Comparison of ENCODE assay signal across 13 mouse cellular contexts in genomic region chr5:88858226-88858625, GRCm38 (mm10).
"Had no signal": no experiment of that assay in that cellular context is flagged by ENCODE, and none has a peak within 500 bp of the region (broad histone marks: within the 10 kb centered on the region; RNA-seq: fewer than 3 reads in every experiment).

No protein-coding gene starts in this region.

- H3K4me1 ChIP-seq: limb, embryonic 15.5 days; neural tube, embryonic 12.5 days had no signal

- H3K9me3 ChIP-seq: limb, embryonic 15.5 days; midbrain, embryonic 10.5 days; neural tube, embryonic 12.5 days had no signal

- H3K9ac ChIP-seq: limb, embryonic 15.5 days; liver, embryonic 14.5 days; neural tube, embryonic 12.5 days had no signal

- DNase-seq: kidney, postnatal 36 days; layer of hippocampus, adult 9-11 months; layer of hippocampus, postnatal 36 days; lung, postnatal 4 days; midbrain, embryonic 14.5 days; retina, postnatal 1 day; right cerebral cortex, postnatal 4 days; spleen, adult 18-20 months; thymus, postnatal 4 days had no signal

- H3K27me3 ChIP-seq: limb, embryonic 15.5 days; neural tube, embryonic 12.5 days had no signal

- H3K4me2 ChIP-seq: limb, embryonic 15.5 days; neural tube, embryonic 12.5 days had no signal

- H3K27ac ChIP-seq: limb, embryonic 15.5 days; liver, embryonic 14.5 days; midbrain, embryonic 10.5 days; neural tube, embryonic 12.5 days had no signal

- H3K36me3 ChIP-seq: limb, embryonic 15.5 days; midbrain, embryonic 10.5 days; neural tube, embryonic 12.5 days had no signal

- H3K4me3 ChIP-seq: limb, embryonic 15.5 days; midbrain, embryonic 10.5 days; neural tube, embryonic 12.5 days had no signal
